Mouse (Mus musculus) midbrain, postnatal 0 days (tissue): ENCODE measurements around the gene Adam19. TPM values are rescaled to one million over a fixed set of nuclear protein-coding genes. Genes with fewer than 3 reads are reported as not detected.

Experiments used
- ATAC-seq: fragments of 200-750 bp; cut with Nextera tagmentation; 2 replicates; pipeline ENCODE4 v1.8.0; 2017; ENCODE audit warnings: moderate number of reproducible peaks, mild to moderate bottlenecking, moderate TSS enrichment, moderate library complexity; ENCODE audit not compliant: low FRiP score
- DNase-seq: peaks from one replicate; pipeline ENCODE4 v3.0.0-alpha.2; 2015; ENCODE audit warnings: low spot score
- H3K27ac ChIP-seq: fragments of 300-500 bp; sonication (generic); 2 replicates; pipeline ENCODE4 v1.5.1; 2014; ENCODE audit warnings: low read depth, mild to moderate bottlenecking, low read length, mixed read lengths
- H3K27me3 ChIP-seq: fragments of 300-500 bp; sonication (generic); 2 replicates; pipeline ENCODE4 v1.6.1; 2014; ENCODE audit warnings: low read length, control low read depth, mixed read lengths; ENCODE audit not compliant: insufficient read depth
- H3K36me3 ChIP-seq: fragments of 300-500 bp; sonication (generic); 2 replicates; pipeline ENCODE4 v1.6.1; 2014; ENCODE audit warnings: low read length, control low read depth, mixed read lengths; ENCODE audit not compliant: insufficient read depth
- H3K4me1 ChIP-seq: fragments of 300-500 bp; sonication (generic); 2 replicates; pipeline ENCODE4 v1.6.1; 2014; ENCODE audit warnings: mild to moderate bottlenecking, control low read depth, antibody characterized with exemption, low read length, mixed read lengths; ENCODE audit not compliant: insufficient read depth
- H3K4me2 ChIP-seq: fragments of 300-500 bp; sonication (generic); 2 replicates; pipeline ENCODE4 v1.6.1; 2014; ENCODE audit warnings: low read depth, mild to moderate bottlenecking, low read length, mixed read lengths; ENCODE audit not compliant: poor library complexity, severe bottlenecking
- H3K4me3 ChIP-seq: fragments of 300-500 bp; sonication (generic); 2 replicates; pipeline ENCODE4 v1.5.1; 2014; ENCODE audit warnings: low read depth, mild to moderate bottlenecking, low read length, moderate library complexity
- H3K9ac ChIP-seq: fragments of 300-500 bp; sonication (generic); replicated peaks from 2 replicates; pipeline ENCODE4 v1.6.1; 2014; ENCODE audit warnings: mild to moderate bottlenecking, low read length, moderate library complexity, mixed read lengths; ENCODE audit not compliant: poor library complexity, severe bottlenecking
- H3K9me3 ChIP-seq: fragments of 300-500 bp; sonication (generic); 2 replicates; pipeline ENCODE4 v1.6.1; 2016; ENCODE audit warnings: low read length, control low read depth
- CTCF ChIP-seq: IDR thresholded peaks from 2 replicates; pipeline ENCODE4 v1.5.1; 2016; ENCODE audit warnings: antibody characterized with exemption, mild to moderate bottlenecking
- WGBS: fragments of 180-500 bp; shearing (Covaris S2); extraction: QIAGEN DNeasy Blood & Tissue Kit; methylation state at CpG from one replicate; pipeline ENCODE4 v1.1.7; 2014; 5-methylcytosine and 5-hydroxymethylcytosine counted together
- polyA plus RNA-seq: library from polyadenylated mRNA; unstranded; fragments of >200 nt; fragmentation: Nextera tagmentation; extraction: Ambion mirVana; gene quantifications from 2 replicates; pipeline ENCODE4 v1.2.1, GENCODE M21; 2015
- total RNA-seq: library from RNA; depleted of rRNA; stranded (reverse); fragments of >200 nt; gene quantifications from 2 replicates; pipeline ENCODE4 v1.2.3, GENCODE M21; 2014

Adam19 gene
- total and polyA plus RNA-seq, 2 experiments from 2014 or later: 6.1 to 16.9 TPM

GRCm38 (mm10) chr11:46131022-46131986 lies 75.5 kb downstream of the Adam19 start:
- ATAC-seq (no peak), DNase-seq (no peak)
- Histone ChIP-seq H3K4me2 (no peak overlapping the region), H3K27ac (no peak overlapping the region), H3K4me1 (no peaks in the 10 kb centered on the region), H3K27me3 (no peaks in the 10 kb centered on the region), H3K36me3 (peaks cover 22% of the 10 kb centered on the region), H3K9me3 (no peaks in the 10 kb centered on the region), H3K4me3 (no peak overlapping the region), H3K9ac (no peak overlapping the region)
- no peak for TF ChIP-seq CTCF
- WGBS: 95% methylated on average over 17 of the region's 17 CpGs

GRCm38 (mm10) chr11:46134899-46135298 lies 79.1 kb downstream of the Adam19 start:
- TF ChIP-seq CTCF: no peak
- Histone ChIP-seq H3K4me1 (no peaks in the 10 kb centered on the region), H3K27me3 (no peaks in the 10 kb centered on the region), H3K9me3 (no peaks in the 10 kb centered on the region), H3K4me2 (no peak overlapping the region), H3K4me3 (no peak overlapping the region), H3K36me3 (peaks cover 37% of the 10 kb centered on the region), H3K27ac (no peak overlapping the region), H3K9ac (no peak overlapping the region)
- 90% methylated on average over 2 of the region's 2 CpGs for WGBS
- no peak for DNase-seq
- ATAC-seq: no peak

GRCm38 (mm10) chr11:46143342-46143741 lies 87.5 kb downstream of the Adam19 start:
- Histone ChIP-seq H3K4me3 (no peak overlapping the region), H3K4me2 (no peak overlapping the region), H3K27me3 (no peaks in the 10 kb centered on the region), H3K27ac (no peak overlapping the region), H3K36me3 (peaks cover 37% of the 10 kb centered on the region), H3K9ac (no peak overlapping the region), H3K4me1 (no peaks in the 10 kb centered on the region), H3K9me3 (no peaks in the 10 kb centered on the region)
- no peak for DNase-seq
- TF ChIP-seq CTCF: no peak
- WGBS: 82% methylated on average over 6 of the region's 6 CpGs
- no peak for ATAC-seq

GRCm38 (mm10) chr11:46145163-46145875 lies 89.5 kb downstream of the Adam19 start:
- Histone ChIP-seq H3K4me3 (no peak overlapping the region), H3K27me3 (no peaks in the 10 kb centered on the region), H3K27ac (no peak overlapping the region), H3K4me2 (no peak overlapping the region), H3K36me3 (peaks cover 28% of the 10 kb centered on the region), H3K9me3 (no peaks in the 10 kb centered on the region), H3K4me1 (no peaks in the 10 kb centered on the region), H3K9ac (no peak overlapping the region)
- ATAC-seq: no peak
- no peak for TF ChIP-seq CTCF
- WGBS: 90% methylated on average over 11 of the region's 11 CpGs
- no peak for DNase-seq

GRCm38 (mm10) chr11:46146619-46147018 lies 90.8 kb downstream of the Adam19 start:
- Histone ChIP-seq H3K27ac (no peak overlapping the region), H3K4me1 (no peaks in the 10 kb centered on the region), H3K4me3 (no peak overlapping the region), H3K9me3 (no peaks in the 10 kb centered on the region), H3K27me3 (no peaks in the 10 kb centered on the region), H3K4me2 (no peak overlapping the region), H3K9ac (no peak overlapping the region), H3K36me3 (peaks cover 17% of the 10 kb centered on the region)
- TF ChIP-seq CTCF: no peak
- no peak for DNase-seq
- WGBS: 93% methylated on average over 5 of the region's 5 CpGs
- no peak for ATAC-seq

GRCm38 (mm10) chr11:46156945-46157344 lies 101.2 kb downstream of the Adam19 start:
- no peaks in the 10 kb centered on the region for H3K36me3 ChIP-seq
- H3K4me1 ChIP-seq: no peaks in the 10 kb centered on the region
- no peaks in the 10 kb centered on the region for H3K27me3 ChIP-seq
- DNase-seq (no peak), ATAC-seq (no peak)
- H3K9me3 ChIP-seq: no peaks in the 10 kb centered on the region
- H3K4me2 ChIP-seq: no peak overlapping the region
- no peak overlapping the region for H3K4me3 ChIP-seq
- no peak overlapping the region for H3K9ac ChIP-seq
- WGBS: 90% methylated on average over 8 of the region's 8 CpGs
- no peak overlapping the region for H3K27ac ChIP-seq
- no peak for TF ChIP-seq CTCF
